Comparison of ENCODE assay signal across 11 mouse cellular contexts in the genomic region with DNA sequence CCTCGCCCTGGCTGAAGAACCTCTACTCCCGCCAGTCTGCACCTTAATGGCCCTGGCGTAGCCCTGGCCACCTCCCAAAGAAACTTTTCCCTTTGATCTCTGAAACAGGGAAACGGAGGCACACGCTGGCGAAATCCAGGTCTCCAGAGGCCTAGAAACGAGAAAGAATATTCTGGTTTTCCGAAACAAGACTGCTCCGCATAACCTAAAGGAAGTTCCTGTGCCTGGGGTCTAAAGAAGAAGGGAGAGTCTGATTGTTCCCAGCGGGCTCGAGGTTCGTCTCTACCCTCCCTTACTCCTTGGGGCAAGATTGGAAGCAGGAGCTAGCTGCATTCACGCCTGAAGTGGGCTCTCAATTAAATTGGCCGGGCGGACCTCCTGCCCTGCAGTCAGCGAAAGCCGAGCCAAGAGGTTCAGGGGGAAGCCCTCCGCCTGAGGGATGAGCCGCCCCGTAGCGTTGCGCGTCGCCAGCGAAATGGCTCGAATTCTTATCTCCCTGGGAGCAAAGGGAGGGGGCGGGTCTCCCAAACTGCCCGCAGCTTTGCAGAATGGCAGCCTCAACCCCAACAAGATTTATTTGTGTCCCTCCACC. TPM values are rescaled to one million over a fixed set of nuclear protein-coding genes. Genes with fewer than 3 reads are reported as not detected.
DNase-seq lines count a peak whose midpoint lies in the region; ATAC-seq lines count a peak whose summit lies in the region.
"Had no signal": no experiment of that assay in that cellular context is flagged by ENCODE, and none has a peak within 500 bp of the region (broad histone marks: within the 10 kb centered on the region; RNA-seq: fewer than 3 reads in every experiment).

No protein-coding gene starts in this region.

- H3K4me1 ChIP-seq in forebrain, embryonic 15.5 days, result peaks cover 30% of the 10 kb centered on the region
- H3K4me1 ChIP-seq in midbrain, embryonic 12.5 days, result peaks cover 30% of the 10 kb centered on the region

- peak overlapping the region; percentile 35 for H3K4me2 ChIP-seq in forebrain, embryonic 15.5 days (replicated peaks)
- H3K4me2 ChIP-seq in midbrain, embryonic 12.5 days (replicated peaks), result peak overlapping the region; percentile 41; the same call in 1 of the 2 replicates

- no peak overlapping the region for H3K4me3 ChIP-seq in forebrain, embryonic 15.5 days
- peak overlapping the region; percentile 23; the same call in 1 of the 2 replicates for H3K4me3 ChIP-seq in midbrain, embryonic 12.5 days

- no peaks in the 10 kb centered on the region for H3K36me3 ChIP-seq in forebrain, embryonic 15.5 days
- no peaks in the 10 kb centered on the region for H3K36me3 ChIP-seq in midbrain, embryonic 12.5 days

- WGBS in forebrain, embryonic 15.5 days, result under 1% methylated on average over 28 of the region's 28 CpGs
- WGBS in midbrain, embryonic 12.5 days, result 0% methylated on average over 28 of the region's 28 CpGs

- peaks cover 94% of the 10 kb centered on the region for H3K27me3 ChIP-seq in forebrain, embryonic 15.5 days
- peaks cover 99% of the 10 kb centered on the region for H3K27me3 ChIP-seq in midbrain, embryonic 12.5 days

- peak; percentile 71 for DNase-seq in heart, adult 11 months
- no peak for DNase-seq in heart, adult 18-20 months
- DNase-seq in ES-CJ7 (ENCODE audit: low read depth, low spot score) (peak; percentile 75), MN1 (ENCODE audit: low spot score) (no peak)
- DNase-seq in spleen, postnatal 10 days (ENCODE audit: low spot score in 2 of 2), result no peak
- DNase-seq in thymus, postnatal 36 days, result no peak
- DNase-seq: kidney, adult 11 months; liver, postnatal 0 days; thymus, postnatal 4 days had no signal

- no peak for ATAC-seq in forebrain, embryonic 15.5 days (replicated peaks)
- ATAC-seq in midbrain, embryonic 12.5 days (ENCODE audit: low FRiP score, low read depth), result no peak
- ATAC-seq: liver, postnatal 0 days had no signal

- no peak overlapping the region for H3K9ac ChIP-seq in forebrain, embryonic 15.5 days (replicated peaks)
- H3K9ac ChIP-seq in midbrain, embryonic 12.5 days (replicated peaks), result no peak overlapping the region
- H3K9ac ChIP-seq: liver, postnatal 0 days had no signal

- H3K9me3 ChIP-seq in forebrain, embryonic 15.5 days, result no peaks in the 10 kb centered on the region
- no peaks in the 10 kb centered on the region for H3K9me3 ChIP-seq in midbrain, embryonic 12.5 days

- no peak overlapping the region for H3K27ac ChIP-seq in forebrain, embryonic 15.5 days (replicated peaks)
- 0 out of 2 replicates have a peak overlapping the region, but pooled peaks have one; percentile 35 for H3K27ac ChIP-seq in midbrain, embryonic 12.5 days (replicated peaks)

RNA-seq across cellular contexts. Expression of a gene that starts 33.2 kb away (rescaled TPM):
- total RNA-seq in heart, adult 18-20 months (2021), result under 1 TPM; 0.07 to 0.13 TPM
- polyA plus RNA-seq in forebrain, embryonic 15.5 days (2015; fragmentation: Nextera tagmentation; extraction: Ambion mirVana), result 0.32 and 0.33 TPM in 2 replicates
- 5.9 and 6.3 TPM in 2 replicates for polyA plus RNA-seq in midbrain, embryonic 12.5 days (2016; fragmentation: Nextera tagmentation; extraction: Ambion mirVana)
- polyA plus RNA-seq: liver, postnatal 0 days had no signal

Comparison
In these comparisons a context has a peak if more than half of its experiments do, and no peak if none do; other contexts are left out.
1. DNase-seq: peak in heart, adult 11 months (single experiment) and ES-CJ7 (single experiment); none in heart, adult 18-20 months (0 of 2), spleen, postnatal 10 days (0 of 2), MN1 (single experiment) and thymus, postnatal 36 days (0 of 2).